Mouse (Mus musculus) stomach, embryonic 16.5 days (tissue): ENCODE measurements at regions not wholly inside any gene's neighbourhood (a gene's known extent, or its start where the extent isn't known, plus 50 kb on each side); places are given as distances from the start of the nearest gene placed in this dataset.

Source experiments
- ATAC-seq: fragments of 200-750 bp; cut with Nextera tagmentation; 2 replicates; pipeline ENCODE4 v1.8.0; 2017; ENCODE audit warnings: moderate number of reproducible peaks, moderate TSS enrichment; ENCODE audit not compliant: insufficient read depth, low FRiP score
- H3K27ac ChIP-seq: fragments of 300-500 bp; sonication (generic); 2 replicates; pipeline ENCODE4 v1.5.1; 2014; ENCODE audit warnings: low read length
- H3K27me3 ChIP-seq: fragments of 300-500 bp; sonication (generic); 2 replicates; pipeline ENCODE4 v1.6.1; 2014; ENCODE audit warnings: low read length, control low read depth, mixed read lengths; ENCODE audit not compliant: control insufficient read depth, insufficient read depth
- H3K36me3 ChIP-seq: fragments of 300-500 bp; sonication (generic); 2 replicates; pipeline ENCODE4 v1.6.1; 2014; ENCODE audit warnings: low read length; ENCODE audit not compliant: control insufficient read depth, insufficient read depth
- H3K4me1 ChIP-seq: fragments of 300-500 bp; sonication (generic); 2 replicates; pipeline ENCODE4 v1.6.1; 2014; ENCODE audit warnings: low read length, control low read depth, mixed read lengths; ENCODE audit not compliant: control insufficient read depth, insufficient read depth
- H3K4me2 ChIP-seq: fragments of 300-500 bp; sonication (generic); 2 replicates; pipeline ENCODE4 v1.6.1; 2014; ENCODE audit warnings: low read depth, low read length, mixed read lengths
- H3K4me3 ChIP-seq: fragments of 300-500 bp; sonication (generic); replicated peaks from 2 replicates; pipeline ENCODE4 v1.5.1; 2014; ENCODE audit warnings: mild to moderate bottlenecking, low read length
- H3K9ac ChIP-seq: fragments of 300-500 bp; sonication (generic); 2 replicates; pipeline ENCODE4 v1.6.1; 2014; ENCODE audit warnings: low read length
- H3K9me3 ChIP-seq: fragments of 300-500 bp; sonication (generic); replicated peaks from 2 replicates; pipeline ENCODE4 v1.6.1; 2016; ENCODE audit warnings: low read length, control low read depth; ENCODE audit not compliant: control insufficient read depth
- WGBS: fragments of 180-500 bp; shearing (Covaris S2); extraction: QIAGEN DNeasy Blood & Tissue Kit; methylation state at CpG from one replicate; pipeline ENCODE4 v1.1.7; 2014; 5-methylcytosine and 5-hydroxymethylcytosine counted together

DNA sequence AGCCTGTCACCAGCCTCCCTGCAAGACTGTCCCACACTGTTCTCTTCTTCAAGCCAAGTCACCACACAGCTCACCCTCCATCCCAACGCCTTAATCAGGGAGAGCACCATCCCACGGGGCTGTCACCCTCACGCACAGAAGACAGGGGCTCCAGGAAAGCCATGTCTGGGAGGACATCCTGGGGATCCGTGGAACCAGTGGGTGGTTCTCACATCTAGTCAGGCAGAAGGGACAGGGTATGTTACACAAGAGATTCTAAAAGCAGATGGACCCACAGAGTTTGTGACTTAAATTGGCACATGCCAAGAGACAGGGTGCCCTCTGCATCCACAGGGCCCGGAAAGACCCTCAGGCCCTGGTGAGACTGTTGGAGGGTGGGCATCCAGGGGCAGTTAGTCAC is 101.0 kb upstream of the Thy1 start:
- no peaks in the 10 kb centered on the region for H3K4me1 ChIP-seq
- H3K36me3 ChIP-seq, result no peaks in the 10 kb centered on the region
- WGBS, result 77% methylated on average over 5 of the region's 5 CpGs
- no peaks in the 10 kb centered on the region for H3K27me3 ChIP-seq
- no peak overlapping the region for H3K4me2 ChIP-seq
- H3K9ac ChIP-seq, result no peak overlapping the region
- H3K4me3 ChIP-seq, result no peak overlapping the region
- H3K27ac ChIP-seq, result no peak overlapping the region
- no peaks in the 10 kb centered on the region for H3K9me3 ChIP-seq
- no peak for ATAC-seq

DNA sequence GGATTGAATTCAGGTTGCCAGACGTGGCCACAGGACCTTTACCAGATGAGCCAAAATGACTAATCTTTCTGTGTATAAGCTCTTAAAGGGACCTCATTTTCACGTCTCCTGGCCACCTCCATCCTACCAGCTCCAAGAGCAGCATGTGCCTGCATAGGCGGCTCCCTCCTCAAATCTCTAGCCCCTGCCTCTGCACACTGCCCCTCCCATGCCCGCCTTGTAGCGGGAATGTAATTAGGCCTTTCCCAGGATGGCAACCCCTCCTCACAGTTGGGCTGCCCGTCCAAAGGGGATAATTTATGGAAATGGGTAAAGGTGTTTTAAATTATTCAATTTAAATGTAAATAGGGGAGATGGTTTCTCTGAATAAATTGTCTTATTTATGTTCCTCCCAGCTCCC is 99.7 kb upstream of the Thy1 start:
- 34% methylated on average over 6 of the region's 6 CpGs for WGBS
- H3K4me3 ChIP-seq, result no peak overlapping the region
- H3K36me3 ChIP-seq, result no peaks in the 10 kb centered on the region
- no peaks in the 10 kb centered on the region for H3K9me3 ChIP-seq
- H3K27ac ChIP-seq, result no peak overlapping the region
- no peak overlapping the region for H3K9ac ChIP-seq
- H3K27me3 ChIP-seq, result no peaks in the 10 kb centered on the region
- no peak for ATAC-seq
- no peak overlapping the region for H3K4me2 ChIP-seq
- H3K4me1 ChIP-seq, result no peaks in the 10 kb centered on the region

DNA sequence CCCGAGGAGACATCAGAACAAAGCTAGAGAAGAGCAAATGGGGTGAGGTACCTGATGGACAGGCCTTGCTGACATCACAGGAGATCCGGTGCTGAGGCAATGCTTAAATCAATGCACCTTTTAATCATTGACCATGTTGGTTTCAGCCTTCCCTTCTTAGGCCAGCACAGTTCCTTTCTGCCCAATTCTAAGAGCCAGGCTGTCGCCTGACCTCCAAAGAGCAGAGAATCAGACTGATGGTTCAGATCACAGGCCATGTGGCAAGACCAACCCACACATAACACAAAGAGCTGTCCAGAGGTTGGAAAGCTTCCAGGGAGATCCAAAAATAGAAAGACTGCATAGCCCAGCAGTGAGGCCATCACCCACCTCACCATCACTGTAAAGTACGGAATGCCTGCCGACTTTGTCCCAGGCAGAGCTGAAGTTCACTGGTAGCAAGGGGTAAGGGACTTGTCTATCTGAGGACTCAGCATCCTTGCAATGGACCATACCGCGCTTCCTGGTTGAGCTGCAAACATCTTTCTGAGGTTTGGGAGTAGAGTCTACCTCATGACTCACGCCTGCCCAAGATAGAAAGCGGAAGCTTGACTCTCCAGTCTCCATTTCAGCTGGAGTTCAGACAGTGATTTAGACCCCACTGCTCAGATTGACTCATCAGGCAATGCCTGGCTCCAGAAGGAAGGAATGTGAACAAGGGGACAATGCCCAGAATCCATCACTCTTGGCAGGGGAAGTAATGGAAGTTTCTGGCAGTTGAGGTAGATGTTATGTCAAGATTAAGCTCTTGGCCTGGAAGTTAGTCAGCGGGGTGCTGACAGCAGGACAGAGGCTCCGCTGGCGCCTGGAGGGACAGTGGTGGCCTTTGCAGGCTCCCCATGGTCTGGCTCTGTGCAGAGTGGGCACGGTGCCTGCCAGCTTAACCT is 98.1 kb upstream of the Thy1 start:
- Histone ChIP-seq H3K36me3 (no peaks in the 10 kb centered on the region), H3K27ac (no peak overlapping the region), H3K4me1 (no peaks in the 10 kb centered on the region), H3K9me3 (no peaks in the 10 kb centered on the region), H3K4me3 (no peak overlapping the region), H3K4me2 (no peak overlapping the region), H3K9ac (no peak overlapping the region), H3K27me3 (no peaks in the 10 kb centered on the region)
- 65% methylated on average over 13 of the region's 13 CpGs for WGBS
- no peak for ATAC-seq

DNA sequence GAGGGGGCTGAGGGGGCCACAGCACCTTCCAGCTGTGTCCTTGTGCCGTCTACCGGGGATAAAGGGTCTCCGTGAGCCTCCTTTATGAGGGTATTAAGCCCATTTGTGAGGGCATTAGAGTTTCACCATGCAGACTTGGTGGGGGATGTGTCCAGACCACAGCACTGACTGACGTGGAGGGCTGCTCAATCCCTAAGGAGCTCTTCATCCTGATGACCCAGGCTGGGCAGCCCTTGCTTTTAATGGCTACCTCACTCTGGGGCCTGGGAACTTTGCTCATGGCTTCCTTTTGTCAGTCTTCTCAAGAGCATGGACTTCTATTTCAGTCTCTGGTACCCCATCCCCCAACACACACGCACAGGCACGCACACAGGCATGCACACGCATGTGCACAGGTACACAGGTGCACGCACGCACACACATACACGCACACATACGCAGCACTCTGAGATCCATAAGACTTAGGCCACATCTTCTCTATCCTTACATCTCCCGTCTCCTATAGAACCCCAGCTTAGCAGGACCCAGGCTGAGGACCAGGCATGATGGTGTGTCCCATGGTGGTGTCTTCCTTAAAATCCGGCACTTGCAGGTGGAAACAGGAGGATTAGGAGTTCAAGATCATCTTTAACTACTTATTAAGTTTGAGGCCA is 97.1 kb upstream of the Thy1 start:
- H3K4me2 ChIP-seq, result no peak overlapping the region
- 87% methylated on average over 13 of the region's 13 CpGs for WGBS
- H3K27me3 ChIP-seq, result no peaks in the 10 kb centered on the region
- no peaks in the 10 kb centered on the region for H3K9me3 ChIP-seq
- no peak overlapping the region for H3K9ac ChIP-seq
- no peaks in the 10 kb centered on the region for H3K4me1 ChIP-seq
- no peak overlapping the region for H3K27ac ChIP-seq
- H3K36me3 ChIP-seq, result no peaks in the 10 kb centered on the region
- ATAC-seq, result no peak
- no peak overlapping the region for H3K4me3 ChIP-seq

DNA sequence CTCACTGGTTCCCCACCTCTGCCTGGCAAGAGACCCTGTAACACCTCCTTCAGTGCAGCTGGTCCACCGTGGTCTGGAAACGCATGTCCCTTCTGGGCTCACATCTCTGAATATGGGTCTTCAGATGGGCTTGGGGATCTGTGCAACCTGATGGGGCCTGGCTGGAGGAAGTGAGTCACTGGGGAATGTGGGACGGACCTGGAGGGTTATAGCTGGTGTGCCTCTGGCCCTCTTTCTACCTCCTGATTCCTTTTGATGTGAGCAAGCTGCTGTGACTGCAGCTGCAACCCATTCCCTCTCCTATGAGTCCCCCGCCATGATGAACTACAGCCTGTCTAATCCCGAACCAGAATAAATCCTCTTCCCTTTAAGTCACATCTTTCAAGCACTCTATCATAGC is 96.1 kb upstream of the Thy1 start:
- Histone ChIP-seq H3K4me2 (no peak overlapping the region), H3K4me3 (no peak overlapping the region), H3K9me3 (no peaks in the 10 kb centered on the region), H3K4me1 (no peaks in the 10 kb centered on the region), H3K27ac (no peak overlapping the region), H3K27me3 (no peaks in the 10 kb centered on the region), H3K36me3 (no peaks in the 10 kb centered on the region), H3K9ac (no peak overlapping the region)
- no peak for ATAC-seq
- 42% methylated on average over 5 of the region's 5 CpGs for WGBS

DNA sequence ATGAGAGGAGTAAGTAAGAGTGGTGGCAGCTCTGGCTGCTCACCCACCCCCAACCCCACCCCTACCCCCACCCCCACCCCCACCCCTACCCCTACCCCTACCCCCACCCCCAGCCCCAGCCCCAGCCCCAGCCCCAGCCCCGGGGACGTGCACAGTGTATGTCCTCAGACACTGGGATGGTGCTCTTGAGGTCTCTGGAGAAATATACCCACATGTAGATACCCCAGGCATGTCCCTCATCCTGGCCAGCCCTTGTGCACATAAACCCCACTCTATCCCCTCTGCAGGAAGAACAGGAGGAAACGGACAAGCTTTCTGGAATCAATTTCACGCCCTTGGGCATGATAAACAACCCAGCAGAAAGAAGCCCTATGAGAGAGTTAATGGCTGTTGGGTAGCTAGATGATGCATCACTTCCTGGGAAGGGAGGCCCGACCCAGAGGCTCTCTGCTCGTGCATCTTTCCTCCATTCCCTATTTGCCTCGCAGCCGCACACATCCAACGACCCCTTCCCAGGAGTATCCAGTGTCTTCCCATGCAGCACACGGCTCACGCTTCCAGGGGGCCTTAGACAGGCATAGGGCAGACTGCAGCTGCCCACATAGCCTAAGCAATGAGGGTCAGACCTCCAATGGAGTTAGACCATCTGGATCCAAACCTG is 95.6 kb upstream of the Thy1 start:
- Histone ChIP-seq H3K27me3 (no peaks in the 10 kb centered on the region), H3K27ac (no peak overlapping the region), H3K36me3 (no peaks in the 10 kb centered on the region), H3K9me3 (no peaks in the 10 kb centered on the region), H3K4me3 (no peak overlapping the region), H3K4me1 (no peaks in the 10 kb centered on the region), H3K9ac (no peak overlapping the region), H3K4me2 (no peak overlapping the region)
- 31% methylated on average over 11 of the region's 11 CpGs for WGBS
- ATAC-seq, result no peak

GRCm38 (mm10) chr9:43953128-43953527 is 90.1 kb upstream of the Thy1 start:
- Histone ChIP-seq H3K36me3 (no peaks in the 10 kb centered on the region), H3K9ac (no peak overlapping the region), H3K4me1 (no peaks in the 10 kb centered on the region), H3K4me2 (no peak overlapping the region), H3K4me3 (no peak overlapping the region), H3K9me3 (no peaks in the 10 kb centered on the region), H3K27ac (no peak overlapping the region), H3K27me3 (no peaks in the 10 kb centered on the region)
- WGBS, result 31% methylated on average over 7 of the region's 7 CpGs
- ATAC-seq, result no peak

DNA sequence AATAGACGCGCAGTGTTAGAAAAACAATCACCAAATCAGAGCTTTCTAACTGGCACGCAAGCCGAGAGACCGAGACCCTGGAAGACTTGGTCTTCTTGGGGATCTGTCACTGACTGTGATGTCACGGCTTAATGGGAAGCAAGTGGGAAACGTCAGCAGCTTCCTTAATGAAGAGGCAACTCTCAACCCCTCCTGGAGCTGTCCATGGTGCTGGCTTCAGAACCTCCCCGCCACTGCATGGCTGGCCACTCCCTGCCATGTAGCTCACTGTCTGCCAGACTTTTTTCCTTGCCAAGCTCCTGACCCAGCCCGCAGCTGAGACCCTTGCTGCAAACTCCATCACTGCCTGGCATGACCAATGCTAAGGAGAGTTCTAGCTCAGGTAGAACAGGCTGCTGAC is 83.6 kb upstream of the Thy1 start:
- Histone ChIP-seq H3K9me3 (no peaks in the 10 kb centered on the region), H3K27me3 (no peaks in the 10 kb centered on the region), H3K4me1 (no peaks in the 10 kb centered on the region), H3K4me2 (no peak overlapping the region), H3K9ac (no peak overlapping the region), H3K4me3 (no peak overlapping the region), H3K36me3 (no peaks in the 10 kb centered on the region), H3K27ac (no peak overlapping the region)
- 26% methylated on average over 9 of the region's 9 CpGs for WGBS
- no peak for ATAC-seq

GRCm38 (mm10) chr9:43961431-43961830 is 81.8 kb upstream of the Thy1 start:
- Histone ChIP-seq H3K27ac (no peak overlapping the region), H3K27me3 (no peaks in the 10 kb centered on the region), H3K4me1 (no peaks in the 10 kb centered on the region), H3K9ac (no peak overlapping the region), H3K36me3 (no peaks in the 10 kb centered on the region), H3K4me3 (no peak overlapping the region), H3K9me3 (no peaks in the 10 kb centered on the region), H3K4me2 (no peak overlapping the region)
- WGBS, result 61% methylated on average over 12 of the region's 12 CpGs
- ATAC-seq, result no peak
